Mouse (Mus musculus): ENCODE results near the gene 2310039H08Rik. TPM values are rescaled to one million over a fixed set of nuclear protein-coding genes. Genes with fewer than 3 reads are reported as not detected.

2310039H08Rik gene
- total and polyA plus RNA-seq, 3 experiments: 17.4 to 129 (median 33.4) TPM

DNA sequence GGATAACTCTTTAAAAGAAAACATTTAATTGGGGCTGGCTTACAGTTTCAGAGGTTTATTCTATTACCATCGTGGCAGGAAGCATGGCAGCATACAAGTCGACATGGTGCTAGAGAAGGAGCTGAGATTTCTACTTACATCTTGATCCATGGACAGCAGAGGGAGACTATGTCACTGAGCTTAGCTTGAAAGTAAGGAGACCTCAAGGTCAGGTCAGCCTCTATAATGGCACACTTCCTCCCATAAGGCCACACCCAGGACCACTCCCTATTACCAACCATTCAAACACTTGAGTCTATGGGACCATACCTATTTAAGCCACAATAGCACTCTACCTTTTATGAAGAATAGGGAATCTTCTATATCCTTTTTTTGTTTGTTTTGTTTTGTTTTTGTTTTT, 20.5 kb downstream of the 2310039H08Rik start:
- H3K27me3 ChIP-seq (ENCODE audit: insufficient read depth, low read length): peaks cover 17% of the 10 kb centered on the region
- no peak for ATAC-seq (ENCODE audit: extremely low read depth, insufficient number of reproducible peaks, low FRiP score, poor library complexity, severe bottlenecking)
- peaks cover 20% of the 10 kb centered on the region for H3K36me3 ChIP-seq (replicated peaks)
- no peaks in the 10 kb centered on the region for H3K9me3 ChIP-seq (replicated peaks)
- no peak overlapping the region for H3K4me3 ChIP-seq (ENCODE audit: low read depth, low read length)
- H3K4me1 ChIP-seq (ENCODE audit: insufficient read depth, low read depth, low read length): peaks cover 11% of the 10 kb centered on the region; the same call in 1 of the 2 replicates
- no peak for TF ChIP-seq CTCF (IDR thresholded peaks at IDR 0.05; ENCODE audit: low read depth, low read length)
- TF ChIP-seq GATA1 (IDR thresholded peaks at IDR 0.05; ENCODE audit: borderline replicate concordance, low read length): no peak
- TF ChIP-seq POLR2AphosphoS5 (IDR thresholded peaks at IDR 0.05; ENCODE audit: insufficient replicate concordance, low read depth, low read length): no peak
- TF ChIP-seq GATA2 (IDR thresholded peaks at IDR 0.05; ENCODE audit: borderline replicate concordance, low read depth, low read length): no peak
- no peak for TF ChIP-seq TAL1 (conservative IDR thresholded peaks at IDR 0.05; ENCODE audit: low read depth, low read length)
- no peak for DNase-seq (ENCODE audit: low spot score)

DNA sequence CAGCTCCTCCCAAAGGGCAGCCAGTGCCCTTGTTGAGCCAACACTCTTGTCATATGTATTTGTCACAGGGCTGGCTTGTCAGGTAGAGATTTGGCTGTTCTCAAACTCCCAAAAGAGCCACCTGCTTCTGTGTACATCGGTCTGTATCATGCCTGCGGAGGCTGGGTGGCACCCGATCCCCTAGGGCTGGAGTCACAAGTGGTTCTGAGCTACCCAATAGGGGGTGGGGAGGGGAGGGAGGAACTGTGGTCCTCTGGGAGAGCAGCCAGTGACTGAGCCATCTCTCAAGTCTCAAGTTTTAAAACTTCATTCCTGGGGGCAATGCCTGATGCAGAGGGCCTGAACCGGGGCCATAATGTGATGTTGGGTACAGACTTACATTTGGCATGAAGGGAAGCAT, 24.3 kb downstream of the 2310039H08Rik start:
- TF ChIP-seq TAL1 (conservative IDR thresholded peaks at IDR 0.05; ENCODE audit: low read depth, low read length): no peak
- no peak for TF ChIP-seq POLR2AphosphoS5 (IDR thresholded peaks at IDR 0.05; ENCODE audit: insufficient replicate concordance, low read depth, low read length)
- TF ChIP-seq GATA1 (IDR thresholded peaks at IDR 0.05; ENCODE audit: borderline replicate concordance, low read length): no peak
- no peak for TF ChIP-seq CTCF (IDR thresholded peaks at IDR 0.05; ENCODE audit: low read depth, low read length)
- no peak for TF ChIP-seq GATA2 (IDR thresholded peaks at IDR 0.05; ENCODE audit: borderline replicate concordance, low read depth, low read length)
- DNase-seq (ENCODE audit: low spot score): no peak
- peaks cover 13% of the 10 kb centered on the region; the same call in 1 of the 2 replicates for H3K4me1 ChIP-seq (ENCODE audit: insufficient read depth, low read depth, low read length)
- no peaks in the 10 kb centered on the region for H3K9me3 ChIP-seq (replicated peaks)
- no peak overlapping the region for H3K4me3 ChIP-seq (ENCODE audit: low read depth, low read length)
- no peak for ATAC-seq (ENCODE audit: extremely low read depth, insufficient number of reproducible peaks, low FRiP score, poor library complexity, severe bottlenecking)
- H3K27me3 ChIP-seq (ENCODE audit: insufficient read depth, low read length): peaks cover 3% of the 10 kb centered on the region; the same call in 1 of the 2 replicates
- H3K36me3 ChIP-seq (replicated peaks): peaks cover 54% of the 10 kb centered on the region

DNA sequence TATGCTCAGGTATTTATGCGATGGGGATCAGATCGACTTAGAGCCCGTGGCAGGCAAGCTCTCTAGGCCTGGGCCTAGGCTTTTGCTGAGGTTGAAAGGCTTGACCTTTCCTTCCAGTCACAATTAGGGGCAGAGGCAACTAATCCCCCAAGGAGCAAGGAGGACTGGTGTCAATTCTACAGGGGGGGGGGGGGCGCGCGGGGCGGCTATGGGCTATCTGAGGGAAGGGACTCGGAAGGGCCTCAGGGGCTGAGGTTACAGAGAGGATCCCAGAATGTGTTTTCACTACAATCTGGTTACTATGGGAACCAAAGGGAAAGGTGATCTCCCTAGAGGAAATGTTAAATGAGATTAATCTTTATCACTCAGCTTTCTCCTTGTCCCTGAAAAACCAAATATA, 25.0 kb downstream of the 2310039H08Rik start:
- H3K9me3 ChIP-seq (replicated peaks): no peaks in the 10 kb centered on the region
- TF ChIP-seq POLR2AphosphoS5 (IDR thresholded peaks at IDR 0.05; ENCODE audit: insufficient replicate concordance, low read depth, low read length) (no peak), TAL1 (conservative IDR thresholded peaks at IDR 0.05; ENCODE audit: low read depth, low read length) (no peak), GATA2 (IDR thresholded peaks at IDR 0.05; ENCODE audit: borderline replicate concordance, low read depth, low read length) (no peak), CTCF (IDR thresholded peaks at IDR 0.05; ENCODE audit: low read depth, low read length) (no peak), GATA1 (IDR thresholded peaks at IDR 0.05; ENCODE audit: borderline replicate concordance, low read length) (no peak)
- H3K27me3 ChIP-seq (ENCODE audit: insufficient read depth, low read length): peaks cover 3% of the 10 kb centered on the region; the same call in 1 of the 2 replicates
- peaks cover 17% of the 10 kb centered on the region; the same call in 1 of the 2 replicates for H3K4me1 ChIP-seq (ENCODE audit: insufficient read depth, low read depth, low read length)
- no peak for ATAC-seq (ENCODE audit: extremely low read depth, insufficient number of reproducible peaks, low FRiP score, poor library complexity, severe bottlenecking)
- peaks cover 61% of the 10 kb centered on the region for H3K36me3 ChIP-seq (replicated peaks)
- no peak for DNase-seq (ENCODE audit: low spot score)
- H3K4me3 ChIP-seq (ENCODE audit: low read depth, low read length): no peak overlapping the region

DNA sequence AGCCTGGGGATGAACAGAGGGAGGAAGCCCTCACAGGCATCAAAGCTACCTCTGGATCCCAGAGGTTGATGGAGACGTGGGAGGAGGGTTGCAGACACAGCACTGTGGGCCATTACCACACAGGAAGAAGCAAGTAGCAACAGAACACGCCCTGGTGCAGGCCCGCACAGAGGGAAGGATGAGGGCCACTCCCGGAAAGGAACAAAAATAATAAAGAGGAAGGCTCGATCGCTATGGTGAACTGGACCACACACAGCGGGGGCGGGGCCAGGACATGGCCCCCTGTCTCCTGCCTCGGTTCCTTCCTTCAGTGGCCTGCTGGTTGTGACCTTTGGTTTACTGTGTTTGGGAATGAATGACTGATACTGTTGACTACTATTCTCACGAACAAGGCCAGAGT, 27.2 kb downstream of the 2310039H08Rik start:
- Histone ChIP-seq H3K4me3 (ENCODE audit: low read depth, low read length) (no peak overlapping the region), H3K27me3 (ENCODE audit: insufficient read depth, low read length) (no peaks in the 10 kb centered on the region), H3K9me3 (replicated peaks) (no peaks in the 10 kb centered on the region), H3K4me1 (ENCODE audit: insufficient read depth, low read depth, low read length) (peaks cover 6% of the 10 kb centered on the region; the same call in 1 of the 2 replicates), H3K36me3 (replicated peaks) (peaks cover 75% of the 10 kb centered on the region)
- no peak for ATAC-seq (ENCODE audit: extremely low read depth, insufficient number of reproducible peaks, low FRiP score, poor library complexity, severe bottlenecking)
- TF ChIP-seq CTCF (IDR thresholded peaks at IDR 0.05; ENCODE audit: low read depth, low read length) (no peak), GATA2 (IDR thresholded peaks at IDR 0.05; ENCODE audit: borderline replicate concordance, low read depth, low read length) (no peak), TAL1 (conservative IDR thresholded peaks at IDR 0.05; ENCODE audit: low read depth, low read length) (no peak), GATA1 (IDR thresholded peaks at IDR 0.05; ENCODE audit: borderline replicate concordance, low read length) (no peak), POLR2AphosphoS5 (IDR thresholded peaks at IDR 0.05; ENCODE audit: insufficient replicate concordance, low read depth, low read length) (no peak)
- DNase-seq (ENCODE audit: low spot score): no peak

DNA sequence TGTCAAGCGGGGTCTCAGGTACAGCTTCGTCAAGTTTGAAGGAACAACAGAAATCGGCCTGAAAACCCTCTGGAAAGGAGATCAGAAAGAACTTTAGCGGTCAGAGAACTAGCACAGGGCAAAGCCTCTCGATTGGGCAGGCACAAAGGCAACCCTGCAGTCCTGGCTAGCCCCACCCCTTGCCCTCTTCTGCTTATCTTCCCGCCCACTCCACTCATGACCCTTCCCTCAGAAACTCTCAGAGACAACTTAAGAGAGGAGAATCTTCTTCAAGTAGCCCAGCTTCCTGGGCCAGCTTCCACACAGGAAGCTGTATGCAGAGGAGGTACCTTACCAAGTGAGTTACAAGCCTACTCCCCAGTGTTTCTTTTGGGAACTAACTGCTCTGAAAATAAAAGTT, 29.3 kb downstream of the 2310039H08Rik start:
- peaks cover 88% of the 10 kb centered on the region for H3K36me3 ChIP-seq (replicated peaks)
- ATAC-seq (ENCODE audit: extremely low read depth, insufficient number of reproducible peaks, low FRiP score, poor library complexity, severe bottlenecking): no peak

DNA sequence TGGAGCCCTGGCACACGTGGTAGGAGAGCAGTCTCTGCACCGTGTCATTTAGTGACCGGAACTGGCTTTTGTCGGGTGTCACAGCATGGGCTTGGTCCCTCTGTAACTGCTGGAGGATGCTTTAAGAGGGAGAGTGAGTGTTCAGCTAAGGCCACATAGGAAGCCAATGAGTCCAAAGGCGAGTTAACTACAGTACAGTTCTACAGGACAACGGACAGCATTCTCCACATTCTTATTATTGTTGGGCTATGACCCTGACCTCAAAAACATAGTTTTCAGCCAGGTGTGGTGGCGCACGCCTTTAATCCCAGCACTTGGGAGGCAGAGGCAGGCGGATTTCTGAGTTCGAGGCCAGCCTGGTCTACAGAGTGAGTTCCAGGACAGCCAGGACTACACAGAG, 35.9 kb downstream of the 2310039H08Rik start:
- no peak for DNase-seq (ENCODE audit: low spot score)
- Histone ChIP-seq H3K9me3 (replicated peaks) (no peaks in the 10 kb centered on the region), H3K4me3 (ENCODE audit: low read depth, low read length) (no peak overlapping the region), H3K36me3 (replicated peaks) (peaks cover 87% of the 10 kb centered on the region), H3K27me3 (ENCODE audit: insufficient read depth, low read length) (no peaks in the 10 kb centered on the region), H3K4me1 (ENCODE audit: insufficient read depth, low read depth, low read length) (no peaks in the 10 kb centered on the region; the same call in 1 of the 2 replicates)
- TF ChIP-seq GATA2 (IDR thresholded peaks at IDR 0.05; ENCODE audit: borderline replicate concordance, low read depth, low read length) (no peak), TAL1 (conservative IDR thresholded peaks at IDR 0.05; ENCODE audit: low read depth, low read length) (no peak), POLR2AphosphoS5 (IDR thresholded peaks at IDR 0.05; ENCODE audit: insufficient replicate concordance, low read depth, low read length) (no peak), CTCF (IDR thresholded peaks at IDR 0.05; ENCODE audit: low read depth, low read length) (no peak), GATA1 (IDR thresholded peaks at IDR 0.05; ENCODE audit: borderline replicate concordance, low read length) (no peak)
- ATAC-seq (ENCODE audit: extremely low read depth, insufficient number of reproducible peaks, low FRiP score, poor library complexity, severe bottlenecking): no peak

More for the DNA sequence above, 29.3 kb downstream of the 2310039H08Rik start:
- Histone ChIP-seq H3K4me3 (ENCODE audit: low read depth, low read length) (no peak overlapping the region), H3K4me1 (ENCODE audit: insufficient read depth, low read depth, low read length) (peaks cover 6% of the 10 kb centered on the region; the same call in 1 of the 2 replicates), H3K9me3 (replicated peaks) (no peaks in the 10 kb centered on the region), H3K27me3 (ENCODE audit: insufficient read depth, low read length) (no peaks in the 10 kb centered on the region)
- no peak for DNase-seq (ENCODE audit: low spot score)
- TF ChIP-seq GATA2 (IDR thresholded peaks at IDR 0.05; ENCODE audit: borderline replicate concordance, low read depth, low read length) (no peak), TAL1 (conservative IDR thresholded peaks at IDR 0.05; ENCODE audit: low read depth, low read length) (no peak), GATA1 (IDR thresholded peaks at IDR 0.05; ENCODE audit: borderline replicate concordance, low read length) (no peak), POLR2AphosphoS5 (IDR thresholded peaks at IDR 0.05; ENCODE audit: insufficient replicate concordance, low read depth, low read length) (no peak), CTCF (IDR thresholded peaks at IDR 0.05; ENCODE audit: low read depth, low read length) (no peak)

All from G1E (cell line).